11 mouse cellular contexts compared by ENCODE assay signal in genomic region chr5:20620596-20621511, GRCm38 (mm10).
DNase-seq lines count a peak whose midpoint lies in the region; ATAC-seq lines count a peak whose summit lies in the region.
"Had no signal": no experiment of that assay in that cellular context is flagged by ENCODE, and none has a peak within 500 bp of the region (broad histone marks: within the 10 kb centered on the region; RNA-seq: fewer than 3 reads in every experiment).

No protein-coding gene starts in this region.

- H3K9ac ChIP-seq in intestine, embryonic 14.5 days (ENCODE audit: low read length) = no peak overlapping the region
- H3K9ac ChIP-seq in intestine, embryonic 16.5 days (ENCODE audit: low read depth, low read length) = no peak overlapping the region
- H3K9ac ChIP-seq in limb, embryonic 15.5 days = no peak overlapping the region
- H3K9ac ChIP-seq: embryonic facial prominence, embryonic 12.5 days; liver, postnatal 0 days had no signal

- DNase-seq in intestine, embryonic 14.5 days (ENCODE audit: low spot score) = peak; percentile 29
- peak; percentile 19 to 32 for DNase-seq in urinary bladder, postnatal 36 days (ENCODE audit: low spot score in 2 of 2)
- no peak for DNase-seq in urinary bladder, adult 2 months (ENCODE audit: low spot score)
- DNase-seq in right cerebral cortex, postnatal 36 days (ENCODE audit: low spot score in 2 of 2) = no peak
- no peak for DNase-seq in layer of hippocampus, adult 9-10 months (ENCODE audit: low spot score)
- DNase-seq: cerebellum, adult 8-10 months; liver, postnatal 0 days had no signal

- H3K4me1 ChIP-seq in intestine, embryonic 14.5 days (replicated peaks; ENCODE audit: control insufficient read depth, insufficient read depth, low read length) = no peaks in the 10 kb centered on the region
- H3K4me1 ChIP-seq in intestine, embryonic 16.5 days (ENCODE audit: control insufficient read depth, insufficient read depth, low read length) = no peaks in the 10 kb centered on the region
- 0 out of 2 replicates have a peak, but pooled peaks cover 3% of the 10 kb centered on the region for H3K4me1 ChIP-seq in limb, embryonic 15.5 days
- H3K4me1 ChIP-seq: embryonic facial prominence, embryonic 12.5 days had no signal

- H3K9me3 ChIP-seq in intestine, embryonic 14.5 days (ENCODE audit: control insufficient read depth, low read length) = no peaks in the 10 kb centered on the region
- H3K9me3 ChIP-seq in intestine, embryonic 16.5 days (ENCODE audit: control insufficient read depth, low read length) = no peaks in the 10 kb centered on the region
- H3K9me3 ChIP-seq in limb, embryonic 15.5 days = no peaks in the 10 kb centered on the region
- H3K9me3 ChIP-seq: embryonic facial prominence, embryonic 12.5 days had no signal

- H3K27ac ChIP-seq in intestine, embryonic 14.5 days (ENCODE audit: low read depth) = no peak overlapping the region
- no peak overlapping the region for H3K27ac ChIP-seq in intestine, embryonic 16.5 days (ENCODE audit: low read length)
- 0 out of 2 replicates have a peak overlapping the region, but pooled peaks have one; percentile 43 for H3K27ac ChIP-seq in limb, embryonic 15.5 days
- H3K27ac ChIP-seq: embryonic facial prominence, embryonic 12.5 days; kidney, postnatal 0 days had no signal

- no peak overlapping the region for H3K4me3 ChIP-seq in intestine, embryonic 14.5 days (ENCODE audit: low read depth, low read length)
- no peak overlapping the region for H3K4me3 ChIP-seq in intestine, embryonic 16.5 days (ENCODE audit: low read length)
- no peak overlapping the region for H3K4me3 ChIP-seq in limb, embryonic 15.5 days
- H3K4me3 ChIP-seq: embryonic facial prominence, embryonic 12.5 days had no signal

- no peak overlapping the region for H3K4me2 ChIP-seq in intestine, embryonic 14.5 days (ENCODE audit: low read length)
- H3K4me2 ChIP-seq in intestine, embryonic 16.5 days (ENCODE audit: low read depth, low read length) = no peak overlapping the region
- no peak overlapping the region for H3K4me2 ChIP-seq in limb, embryonic 15.5 days
- H3K4me2 ChIP-seq: embryonic facial prominence, embryonic 12.5 days had no signal

- H3K36me3 ChIP-seq in intestine, embryonic 14.5 days (ENCODE audit: control insufficient read depth, insufficient read depth, low read length) = no peaks in the 10 kb centered on the region
- H3K36me3 ChIP-seq in intestine, embryonic 16.5 days (ENCODE audit: control insufficient read depth, insufficient read depth, low read length) = no peaks in the 10 kb centered on the region
- H3K36me3 ChIP-seq in limb, embryonic 15.5 days = no peaks in the 10 kb centered on the region
- H3K36me3 ChIP-seq: embryonic facial prominence, embryonic 12.5 days had no signal

- ATAC-seq in intestine, embryonic 14.5 days (replicated peaks; ENCODE audit: low FRiP score, low TSS enrichment, low read depth) = no peak
- ATAC-seq in intestine, embryonic 16.5 days = no peak
- no peak for ATAC-seq in limb, embryonic 15.5 days (ENCODE audit: insufficient number of reproducible peaks, low FRiP score, low TSS enrichment, low read depth)
- ATAC-seq: liver, postnatal 0 days had no signal

- no peaks in the 10 kb centered on the region for H3K27me3 ChIP-seq in intestine, embryonic 14.5 days (replicated peaks; ENCODE audit: control insufficient read depth, insufficient read depth, low read length)
- H3K27me3 ChIP-seq in intestine, embryonic 16.5 days (replicated peaks; ENCODE audit: control insufficient read depth, insufficient read depth, low read length) = no peaks in the 10 kb centered on the region
- no peaks in the 10 kb centered on the region for H3K27me3 ChIP-seq in limb, embryonic 15.5 days
- H3K27me3 ChIP-seq: embryonic facial prominence, embryonic 12.5 days had no signal

- WGBS in intestine, embryonic 14.5 days = 61% methylated on average over 7 of the region's 7 CpGs
- WGBS in intestine, embryonic 16.5 days = 61% methylated on average over 7 of the region's 7 CpGs
- WGBS in limb, embryonic 15.5 days = 70% methylated on average over 7 of the region's 7 CpGs

Comparison
In these comparisons a context has a peak if more than half of its experiments do, and no peak if none do; other contexts are left out.
1. DNase-seq: peak in intestine, embryonic 14.5 days (single experiment) and urinary bladder, postnatal 36 days (2 of 2); none in urinary bladder, adult 2 months (single experiment), right cerebral cortex, postnatal 36 days (0 of 2) and layer of hippocampus, adult 9-10 months (single experiment).